Mouse (Mus musculus) midbrain, embryonic 16.5 days (tissue): ENCODE measurements around the gene Ankrd16. TPM values are rescaled to one million over a fixed set of nuclear protein-coding genes. Genes with fewer than 3 reads are reported as not detected.

Experiments
- ATAC-seq: fragments of 200-750 bp; cut with Nextera tagmentation; 2 replicates; pipeline ENCODE4 v1.8.0; 2017; ENCODE audit warnings: moderate TSS enrichment
- H3K27ac ChIP-seq: fragments of 300-500 bp; sonication (generic); 2 replicates; pipeline ENCODE4 v1.5.1; 2014; ENCODE audit warnings: mild to moderate bottlenecking, low read length, mixed read lengths
- H3K27me3 ChIP-seq: fragments of 300-500 bp; sonication (generic); 2 replicates; pipeline ENCODE4 v1.6.1; 2014; ENCODE audit warnings: low read depth, low read length, mixed read lengths; ENCODE audit not compliant: control insufficient read depth, insufficient read depth
- H3K36me3 ChIP-seq: fragments of 300-500 bp; sonication (generic); 2 replicates; pipeline ENCODE4 v1.6.1; 2014; ENCODE audit warnings: mild to moderate bottlenecking, low read length, moderate library complexity, mixed read lengths; ENCODE audit not compliant: control insufficient read depth, insufficient read depth
- H3K4me1 ChIP-seq: fragments of 300-500 bp; sonication (generic); 2 replicates; pipeline ENCODE4 v1.6.1; 2014; ENCODE audit warnings: mild to moderate bottlenecking, low read length, mixed read lengths; ENCODE audit not compliant: control insufficient read depth, insufficient read depth
- H3K4me2 ChIP-seq: fragments of 300-500 bp; sonication (generic); 2 replicates; pipeline ENCODE4 v1.6.1; 2014; ENCODE audit warnings: mild to moderate bottlenecking, low read length, mixed read lengths
- H3K4me3 ChIP-seq: fragments of 300-500 bp; sonication (generic); 2 replicates; pipeline ENCODE4 v1.5.1; 2014; ENCODE audit warnings: low read depth, mild to moderate bottlenecking, low read length, moderate library complexity, mixed read lengths
- H3K9ac ChIP-seq: fragments of 300-500 bp; sonication (generic); 2 replicates; pipeline ENCODE4 v1.6.1; 2014; ENCODE audit warnings: low read depth, low read length, mixed read lengths
- H3K9me3 ChIP-seq: fragments of 300-500 bp; sonication (generic); replicated peaks from 2 replicates; pipeline ENCODE4 v1.6.1; 2014; ENCODE audit warnings: mild to moderate bottlenecking, low read length, mixed read lengths; ENCODE audit not compliant: control insufficient read depth, poor library complexity, severe bottlenecking
- WGBS: fragments of 180-500 bp; shearing (Covaris S2); extraction: QIAGEN DNeasy Blood & Tissue Kit; methylation state at CpG from one replicate; pipeline ENCODE4 v1.1.7; 2014; 5-methylcytosine and 5-hydroxymethylcytosine counted together
- polyA plus RNA-seq: library from polyadenylated mRNA; unstranded; fragments of >200 nt; fragmentation: Nextera tagmentation; extraction: Ambion mirVana; gene quantifications from 2 replicates; pipeline ENCODE4 v1.2.1, GENCODE M21; 2015

Gene Ankrd16
- polyA plus RNA-seq, 1 experiment from 2014 or later, result 47.8 TPM

- no peak for ATAC-seq
These were observed 17.0 kb downstream of the Ankrd16 start for GRCm38 (mm10) chr2:11794668-11795067.

DNA sequence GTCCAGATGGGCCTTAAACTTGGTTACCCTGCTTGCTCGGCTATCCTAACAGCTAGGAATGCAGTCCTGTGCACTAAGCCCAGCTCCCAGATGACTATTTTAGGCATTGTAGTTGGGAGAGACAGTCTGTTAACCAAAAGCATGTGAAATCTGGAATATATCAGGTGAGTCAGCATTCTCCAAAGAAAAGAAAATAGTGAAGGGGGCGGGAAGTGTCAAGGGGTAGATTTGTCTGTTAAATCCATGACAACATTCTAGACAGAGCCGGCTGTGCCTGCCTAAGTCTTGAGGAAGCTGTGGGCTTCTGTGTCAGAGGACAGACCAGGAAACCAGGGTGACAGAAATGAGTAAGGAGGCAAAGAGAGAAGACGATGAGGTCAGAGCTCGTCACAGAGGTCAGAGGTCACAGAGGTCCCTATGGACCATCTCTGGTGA lies 20.3 kb downstream of the Ankrd16 start:
- H3K9me3 ChIP-seq, result no peaks in the 10 kb centered on the region
- no peak for ATAC-seq

More at GRCm38 (mm10) chr2:11794668-11795067, 17.0 kb downstream of the Ankrd16 start:
- Histone ChIP-seq H3K27me3 (no peaks in the 10 kb centered on the region), H3K27ac (no peak overlapping the region), H3K36me3 (peaks cover 17% of the 10 kb centered on the region), H3K9ac (no peak overlapping the region), H3K4me1 (no peaks in the 10 kb centered on the region), H3K4me3 (no peak overlapping the region), H3K4me2 (no peak overlapping the region), H3K9me3 (no peaks in the 10 kb centered on the region)
- 78% methylated on average over 4 of the region's 4 CpGs for WGBS

DNA sequence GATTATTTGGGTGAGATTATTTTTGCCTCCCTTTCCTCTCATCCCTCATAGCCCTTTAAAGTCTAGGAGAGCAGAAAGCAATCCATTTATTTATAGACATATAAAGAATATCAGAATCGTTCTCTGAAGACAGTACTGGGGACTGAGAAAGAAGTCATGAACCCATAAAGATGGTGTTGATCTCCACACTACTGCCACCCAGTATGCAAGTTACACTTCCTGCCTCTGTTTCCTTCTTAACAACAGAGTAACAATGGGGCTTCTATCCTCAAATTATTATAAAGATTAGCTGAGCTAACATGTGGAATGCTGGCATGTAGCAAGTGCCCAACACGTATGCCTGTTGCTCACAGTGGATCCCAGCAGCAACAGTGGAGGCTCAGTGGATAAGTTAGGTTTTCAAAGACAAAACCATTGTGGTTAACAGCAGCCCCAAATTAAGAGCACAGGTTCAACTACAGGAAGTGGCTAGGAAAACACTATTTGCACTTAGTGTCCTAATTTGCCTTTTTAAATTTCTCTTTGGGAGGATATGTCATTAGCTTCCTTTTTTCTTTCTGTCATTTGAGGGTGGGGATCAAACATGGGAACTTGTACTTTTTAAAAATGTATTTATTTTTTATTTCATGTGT lies 23.7 kb downstream of the Ankrd16 start:
- Histone ChIP-seq H3K4me3 (no peak overlapping the region), H3K9me3 (no peaks in the 10 kb centered on the region), H3K36me3 (no peaks in the 10 kb centered on the region), H3K9ac (no peak overlapping the region), H3K27me3 (no peaks in the 10 kb centered on the region), H3K4me1 (no peaks in the 10 kb centered on the region), H3K27ac (no peak overlapping the region), H3K4me2 (no peak overlapping the region)
- WGBS, result 83% methylated on average over 2 of the region's 2 CpGs
- ATAC-seq, result no peak

More for the DNA sequence above, 20.3 kb downstream of the Ankrd16 start:
- WGBS, result 79% methylated on average over 5 of the region's 5 CpGs
- H3K27ac ChIP-seq, result no peak overlapping the region
- H3K4me3 ChIP-seq, result no peak overlapping the region
- no peak overlapping the region for H3K4me2 ChIP-seq
- no peak overlapping the region for H3K9ac ChIP-seq
- H3K4me1 ChIP-seq, result no peaks in the 10 kb centered on the region
- no peaks in the 10 kb centered on the region for H3K27me3 ChIP-seq
- H3K36me3 ChIP-seq, result no peaks in the 10 kb centered on the region

Other genes starting within 250 kb of the Ankrd16 start
- gene Pfkfb3, start 223.8 kb upstream of the Ankrd16 start, polyA plus RNA-seq, result 34.2 and 35.4 TPM in 2 replicates
- gene Rbm17, start 173.7 kb upstream of the Ankrd16 start, polyA plus RNA-seq, result 132 TPM in 2 replicates
- gene Gm17490, start 151.6 kb upstream of the Ankrd16 start, polyA plus RNA-seq, result not detected in 2 replicates
- gene Il2ra, start 135.1 kb upstream of the Ankrd16 start, polyA plus RNA-seq, result 0.04 TPM in 1 of 2 replicates, not detected in the other
- 0.52 and 1.6 TPM in 2 replicates for gene Il15ra, start 72.6 kb upstream of the Ankrd16 start, polyA plus RNA-seq
- gene Fbh1, start 294 bp upstream of the Ankrd16 start, polyA plus RNA-seq, result 128 and 139 TPM in 2 replicates